Mouse (Mus musculus) regulatory T cell (primary cell): ENCODE results near the gene Gp1bb.

Experiments used
- in situ Hi-C: fragments of 300-600 bp; cut with MboI, MseI; formaldehyde crosslinking; loops from one replicate; pipeline ENCODE4 v1.15.1; 2025; ENCODE audit warnings: high pct_unique_total_duplicates

The Gp1bb gene

GRCm38 (mm10) chr16:18628948-18629340 is 6.7 kb upstream of the Gp1bb start:
- in situ Hi-C loops, result no loop called here

GRCm38 (mm10) chr16:18628206-18628947 is 6.2 kb upstream of the Gp1bb start:
- in situ Hi-C loops, result no loop called here

GRCm38 (mm10) chr16:18627163-18627562 is 5.0 kb upstream of the Gp1bb start:
- in situ Hi-C loops, result no loop called here

- in situ Hi-C loops, result no loop called here
Observed at GRCm38 (mm10) chr16:18626376-18626878, 4.2 kb upstream of the Gp1bb start, which contains the start of gene Gm49601. Gene Gm49601, minus strand, starts transcription at chr16:18626427.

GRCm38 (mm10) chr16:18625791-18626311 is 3.6 kb upstream of the Gp1bb start:
- in situ Hi-C loops, result no loop called here

- in situ Hi-C loops, result no loop called here
Observed at GRCm38 (mm10) chr16:18625097-18625496, 2.9 kb upstream of the Gp1bb start.

GRCm38 (mm10) chr16:18624641-18625040 is 2.4 kb upstream of the Gp1bb start:
- in situ Hi-C loops, result loop anchor here (5.0 kb wide), 2 partner anchors 53 to 177 kb away; no protein-coding TSS in a partner anchor

- in situ Hi-C loops, result loop anchor here (5.0 kb wide), 2 partner anchors 53 to 177 kb away; no protein-coding TSS in a partner anchor
Observed at GRCm38 (mm10) chr16:18623751-18624540, 1.7 kb upstream of the Gp1bb start.

- in situ Hi-C loops, result loop anchor here (5.0 kb wide), 2 partner anchors 54 to 176 kb away; no protein-coding TSS in a partner anchor
Observed at GRCm38 (mm10) chr16:18622916-18623750, 930 bp upstream of the Gp1bb start.

GRCm38 (mm10) chr16:18621362-18622001 is 721 bp downstream of the Gp1bb start:
- in situ Hi-C loops, result loop anchor here (5.0 kb wide), 2 partner anchors 56 to 174 kb away; no protein-coding TSS in a partner anchor

GRCm38 (mm10) chr16:18620601-18621361 is 1.4 kb downstream of the Gp1bb start:
- in situ Hi-C loops, result loop anchor here (5.0 kb wide), 2 partner anchors 57 to 173 kb away; no protein-coding TSS in a partner anchor

GRCm38 (mm10) chr16:18620201-18620600 is 2.0 kb downstream of the Gp1bb start:
- in situ Hi-C loops, result loop anchor here (5.0 kb wide), 2 partner anchors 57 to 173 kb away; no protein-coding TSS in a partner anchor

- in situ Hi-C loops, result no loop called here
Observed at GRCm38 (mm10) chr16:18619110-18619509, 3.1 kb downstream of the Gp1bb start.

GRCm38 (mm10) chr16:18618297-18618696 is 3.9 kb downstream of the Gp1bb start:
- in situ Hi-C loops, result no loop called here

GRCm38 (mm10) chr16:18617370-18618065 is 4.7 kb downstream of the Gp1bb start:
- in situ Hi-C loops, result no loop called here

GRCm38 (mm10) chr16:18613301-18613700 is 8.9 kb downstream of the Gp1bb start:
- in situ Hi-C loops, result no loop called here

- in situ Hi-C loops, result no loop called here
Observed at GRCm38 (mm10) chr16:18611752-18612151, 10.5 kb downstream of the Gp1bb start.

- in situ Hi-C loops, result no loop called here
Observed at GRCm38 (mm10) chr16:18609099-18609498, 13.1 kb downstream of the Gp1bb start.

GRCm38 (mm10) chr16:18608226-18608625 is 14.0 kb downstream of the Gp1bb start:
- in situ Hi-C loops, result no loop called here
